ENCODE assay signal across 9 mouse cellular contexts in genomic region chr11:117390001-117390402, GRCm38 (mm10).
A peak's percentile ranks its signal among the peaks of the same experiment; 100 is the strongest.
DNase-seq lines count a peak whose midpoint lies in the region; TF ChIP-seq lines count a peak whose summit lies in the region.
"Had no signal": no experiment of that assay in that cellular context is flagged by ENCODE, and none has a peak within 500 bp of the region (broad histone marks: within the 10 kb centered on the region; RNA-seq: fewer than 3 reads in every experiment).

No protein-coding gene starts in this region.

- no peaks in the 10 kb centered on the region for H3K79me3 ChIP-seq in C2C12 (ENCODE audit: low read depth)

- H3K36me3 ChIP-seq in C2C12 (ENCODE audit: control insufficient read depth, insufficient read depth): no peaks in the 10 kb centered on the region
- H3K36me3 ChIP-seq: hindbrain, embryonic 15.5 days had no signal

- H3K79me2 ChIP-seq in C2C12 (ENCODE audit: control insufficient read depth, insufficient read depth): no peaks in the 10 kb centered on the region

- H3ac ChIP-seq in C2C12 (ENCODE audit: control insufficient read depth, insufficient read length, low read depth): no peak overlapping the region

- no peaks in the 10 kb centered on the region for H3K27me3 ChIP-seq in C2C12 (ENCODE audit: control insufficient read depth, insufficient read depth, insufficient read length)

- peak; percentile 80 for TF ChIP-seq CTCF in C2C12 (IDR thresholded peaks at IDR 0.05; ENCODE audit: control insufficient read depth, insufficient read depth, insufficient read length)
- peak; percentile 98 for TF ChIP-seq CTCF in bone marrow macrophage, adult 2 months (IDR thresholded peaks at IDR 0.05; ENCODE audit: low read depth, low read length)

- peak; percentile 70 for DNase-seq in 3T3-L1 (ENCODE audit: low read depth, low spot score)
- peak; percentile 64 for DNase-seq in gastrocnemius, postnatal 10 days
- DNase-seq in kidney, adult 8-10 months: peak; percentile 26 to 50
- peak; percentile 36 for DNase-seq in lung, postnatal 25 days (ENCODE audit: low spot score)
- peak; percentile 66 for DNase-seq in testis, postnatal 14 days (ENCODE audit: low spot score)
- DNase-seq in right cerebral cortex, adult 18-20 months: no peak

- H3K4me3 ChIP-seq in C2C12 (ENCODE audit: insufficient read depth, poor library complexity, severe bottlenecking): no peak overlapping the region
- H3K4me3 ChIP-seq in bone marrow macrophage, adult 2 months (ENCODE audit: insufficient read depth, low read length): peak overlapping the region; percentile 15; the same call in 1 of the 2 replicates
- H3K4me3 ChIP-seq: hindbrain, embryonic 15.5 days had no signal

- no peak overlapping the region for H3K27ac ChIP-seq in bone marrow macrophage, adult 2 months (ENCODE audit: insufficient read depth, low read depth, low read length)
- H3K27ac ChIP-seq: hindbrain, embryonic 15.5 days had no signal

- TF ChIP-seq POLR2A in bone marrow macrophage, adult 2 months (IDR thresholded peaks at IDR 0.05; ENCODE audit: borderline replicate concordance, low read depth, low read length): no peak

- H3K4me1 ChIP-seq in bone marrow macrophage, adult 2 months (ENCODE audit: control insufficient read depth, insufficient read depth, low read length): peaks cover 14% of the 10 kb centered on the region

TF ChIP-seq in C2C12, 6 proteins besides CTCF, POLR2A, EP300 and RAD21:
- TF ChIP-seq USF1 (IDR thresholded peaks at IDR 0.05; ENCODE audit: low read depth) (no peak), MYOD1 (IDR thresholded peaks at IDR 0.05; ENCODE audit: control insufficient read depth, insufficient read length, low read depth) (no peak), FOSL1 (IDR thresholded peaks at IDR 0.05; ENCODE audit: insufficient read depth, low read length, poor library complexity, severe bottlenecking) (no peak), CEBPB (IDR thresholded peaks at IDR 0.05; ENCODE audit: low read depth) (no peak), MYOG (IDR thresholded peaks at IDR 0.05; ENCODE audit: control insufficient read depth, extremely low read depth, insufficient read length) (no peak)
